Mouse (Mus musculus) spleen, embryonic (tissue): ENCODE data around the gene Pld1.

ENCODE experiments used
- CTCF ChIA-PET: fragments of 350-600 bp; sonication (Branson Sonifier 250); formaldehyde crosslinking; loops from one replicate; lab custom pipeline; 2022; lab: Charles Lee

Gene Pld1

DNA sequence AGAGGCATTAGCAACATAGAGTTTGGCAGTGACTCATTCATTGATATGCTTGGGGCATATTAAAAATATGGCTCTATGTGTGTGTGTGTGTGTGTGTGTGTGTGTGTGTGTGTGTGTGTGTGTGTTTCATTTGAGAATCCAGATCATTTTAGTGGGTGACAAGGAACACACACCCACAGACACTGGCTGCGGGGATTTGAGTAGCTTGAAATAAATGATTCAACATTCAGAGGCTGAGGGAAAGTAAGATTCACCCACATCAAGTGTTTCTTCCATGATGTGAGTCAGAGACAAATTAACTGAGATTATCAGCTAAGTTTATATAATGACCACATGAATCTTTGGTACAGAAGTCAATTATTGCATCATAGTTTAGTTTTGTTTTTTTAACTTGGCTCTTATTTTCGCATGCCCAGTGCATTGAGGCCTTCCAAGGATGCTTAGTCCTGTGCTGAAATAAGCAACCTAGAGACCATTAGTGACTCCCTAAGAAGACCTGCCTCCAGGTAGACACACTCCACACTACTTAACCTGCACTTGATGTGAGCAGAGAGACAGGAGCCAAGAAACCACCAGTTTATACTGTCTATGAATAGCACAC is 211.3 kb downstream of the Pld1 start:
- CTCF ChIA-PET: no interaction called here

DNA sequence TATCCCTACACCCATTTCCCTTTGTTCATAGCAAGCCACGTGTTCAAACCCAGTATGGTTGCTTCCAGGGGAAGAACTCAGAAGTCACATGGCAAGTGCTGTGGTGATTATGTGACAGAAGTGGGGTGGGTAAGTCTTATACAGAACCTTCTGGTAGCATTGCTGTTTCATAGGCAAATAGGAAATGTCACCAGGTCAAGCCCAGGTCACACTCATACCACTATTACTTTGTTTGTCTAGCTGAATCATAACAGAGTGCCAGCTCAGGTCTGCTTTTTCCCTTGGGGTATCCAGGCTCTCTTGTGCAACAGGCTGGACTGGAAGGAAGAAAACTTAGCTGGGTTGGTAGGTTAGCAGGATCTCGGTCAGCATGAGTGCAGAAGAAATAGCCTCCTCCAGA is 219.5 kb downstream of the Pld1 start:
- CTCF ChIA-PET: no interaction called here

DNA sequence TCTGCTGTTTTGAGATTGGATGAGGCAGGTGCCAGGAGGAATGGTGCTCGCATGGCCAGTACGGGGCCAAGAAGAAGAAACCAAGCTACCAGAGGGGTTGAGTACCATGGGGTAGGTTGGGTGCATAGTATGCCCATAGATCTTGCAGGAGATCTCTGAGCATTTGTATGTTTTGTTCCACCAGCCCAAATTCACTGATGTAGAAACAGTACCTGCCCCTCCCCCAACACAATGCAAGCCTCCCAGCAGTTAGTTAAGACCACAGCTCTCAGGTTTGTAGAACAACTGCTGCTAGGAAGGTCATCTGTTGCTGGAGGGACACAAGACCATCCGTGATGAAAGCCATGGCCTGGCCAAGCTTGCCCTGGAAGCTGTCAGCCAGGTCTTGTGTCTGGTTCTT is 220.4 kb downstream of the Pld1 start:
- CTCF ChIA-PET: no interaction called here

- CTCF ChIA-PET: no interaction called here
These were observed 223.9 kb downstream of the Pld1 start for GRCm38 (mm10) chr3:28162346-28162745.

- CTCF ChIA-PET: interaction anchor here (0.6 kb wide), 3 partner anchors 372 to 546 kb away, joined by 4 to 5 read pairs (median 4); no protein-coding TSS in a partner anchor
These were observed 226.2 kb downstream of the Pld1 start for GRCm38 (mm10) chr3:28164678-28165077.

DNA sequence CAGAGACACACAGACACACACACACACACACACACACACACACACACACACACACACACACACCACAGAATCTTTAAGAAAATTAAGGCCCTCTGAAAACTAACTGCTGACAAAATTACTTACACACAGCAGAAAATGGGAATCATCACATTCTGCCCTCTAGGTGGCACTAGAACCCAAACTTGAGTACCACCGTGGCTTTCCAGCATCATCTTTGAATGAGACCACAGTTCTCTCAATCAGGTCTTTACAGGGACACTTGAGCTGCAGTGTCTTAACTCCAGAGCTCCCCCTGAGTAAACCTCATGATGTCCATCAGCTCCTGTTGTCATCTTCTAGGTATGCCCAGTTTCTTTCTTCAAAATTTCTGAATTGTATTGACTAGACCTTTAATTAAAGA is 227.1 kb downstream of the Pld1 start:
- CTCF ChIA-PET: interaction anchor here (0.6 to 0.8 kb wide), 5 partner anchors 13 to 545 kb away, joined by 3 to 5 read pairs (median 4); no protein-coding TSS in a partner anchor

DNA sequence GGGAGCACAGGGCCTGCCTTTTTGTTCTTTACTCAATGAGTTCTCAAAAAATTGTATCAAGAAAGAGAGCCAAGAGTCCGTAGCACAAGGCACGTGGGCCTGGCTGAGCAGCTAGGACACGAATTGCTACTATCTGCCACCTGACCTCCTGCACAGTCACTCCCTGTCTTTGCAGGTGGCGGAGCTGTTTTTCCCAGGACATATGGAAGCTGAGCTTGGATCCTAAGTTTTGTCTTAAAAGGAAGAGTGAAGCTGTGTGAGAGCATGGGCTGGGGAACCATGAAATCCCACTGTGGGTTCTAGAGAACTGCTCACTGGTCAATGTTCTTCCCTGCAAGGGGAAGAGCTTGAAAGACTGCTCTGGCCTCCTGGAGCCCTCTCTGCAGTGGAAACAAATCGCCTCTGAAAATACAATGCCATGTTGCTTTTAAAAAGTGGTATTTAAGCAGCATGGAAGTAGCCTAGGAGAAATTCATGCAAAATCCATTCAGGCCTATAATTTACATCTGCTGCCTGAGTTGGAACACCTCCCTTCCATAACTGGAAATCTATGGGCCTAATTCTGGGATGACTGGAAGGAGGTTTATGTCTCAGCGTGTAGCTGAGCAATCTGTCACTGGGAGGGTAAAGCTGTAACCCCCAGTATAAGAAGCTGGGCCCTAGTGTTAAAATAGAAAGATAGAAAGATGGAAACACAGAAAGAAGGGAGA is 229.5 kb downstream of the Pld1 start:
- CTCF ChIA-PET: no interaction called here

GRCm38 (mm10) chr3:28170911-28171618 is 232.6 kb downstream of the Pld1 start:
- CTCF ChIA-PET: interaction anchor here (0.5 kb wide), 1 partner anchor 943 kb away, joined by 3 read pairs; no protein-coding TSS in a partner anchor

DNA sequence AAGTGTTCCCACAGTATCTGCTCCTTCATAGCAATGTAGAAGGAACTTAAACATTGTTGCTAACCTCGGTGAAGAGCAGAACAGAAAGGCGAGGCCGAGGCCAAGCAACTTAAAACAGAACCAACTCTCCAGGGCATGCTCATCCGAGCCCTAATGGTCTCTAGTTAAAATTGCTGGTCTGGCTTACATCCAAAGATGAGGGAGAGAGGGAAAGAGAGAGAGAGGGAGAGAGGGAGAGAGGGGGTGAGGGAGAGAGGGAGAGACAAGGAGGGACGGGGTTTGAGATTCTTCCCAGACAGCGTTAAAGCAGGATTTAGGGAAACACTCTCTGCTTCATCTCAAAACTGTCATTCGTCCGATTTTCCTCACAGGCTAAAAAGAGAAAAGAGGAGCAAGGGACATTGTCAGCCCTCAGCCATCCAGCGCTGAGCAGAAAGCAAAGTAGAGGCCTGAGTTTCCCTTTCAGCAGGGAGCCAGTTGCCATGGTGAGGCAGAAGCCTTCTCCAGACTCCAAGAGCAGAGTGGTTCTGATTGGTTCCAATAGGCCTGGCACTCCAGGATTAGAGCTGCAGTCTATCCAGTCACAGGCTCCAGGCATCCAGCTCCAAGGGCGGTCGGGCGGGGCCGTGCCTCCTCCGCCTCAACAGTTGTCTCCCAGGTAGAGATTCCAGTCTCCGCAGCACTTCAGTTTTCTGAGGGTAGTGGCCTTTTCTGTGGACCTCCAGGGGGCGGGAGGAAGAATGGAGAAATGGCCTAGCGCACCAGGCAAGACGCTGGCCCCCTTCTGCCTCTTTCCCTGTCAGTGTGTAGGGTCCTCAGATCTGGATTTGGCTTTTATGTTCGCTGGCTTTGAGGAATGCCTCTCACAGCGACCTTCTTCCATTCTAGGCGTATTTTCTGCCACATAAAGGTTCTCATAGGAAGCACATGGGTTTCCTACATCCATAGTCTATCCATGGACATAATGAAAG is 237.8 kb downstream of the Pld1 start:
- CTCF ChIA-PET: no interaction called here

- CTCF ChIA-PET: interaction anchor here (0.6 kb wide), 1 partner anchor 12 kb away, joined by 5 read pairs; no protein-coding TSS in a partner anchor
These were observed 239.8 kb downstream of the Pld1 start for GRCm38 (mm10) chr3:28178333-28178732.
